Mouse (Mus musculus) right cerebral cortex, postnatal 14 days (tissue): Measurements from ENCODE around the gene Saa4.
"Not testable (repeated sequence)": the region's sequence is repeated elsewhere in the genome, so short reads cannot be mapped to it uniquely, and the experiment has no call there.

Experiments used
- DNase-seq: peaks from one replicate; pipeline ENCODE4 v3.0.0; 2022

Gene Saa4

GRCm38 (mm10) chr7:46732458-46732857, at the start of gene Saa4:
Gene Saa4, minus strand, starts transcription at chr7:46732603.
- DNase-seq, result no peak

- peak; percentile 31 for DNase-seq
Observed at GRCm38 (mm10) chr7:46770706-46771105, 38.3 kb upstream of the Saa4 start.

- DNase-seq, result no peak
Observed at GRCm38 (mm10) chr7:46768451-46768850, 36.0 kb upstream of the Saa4 start.

DNA sequence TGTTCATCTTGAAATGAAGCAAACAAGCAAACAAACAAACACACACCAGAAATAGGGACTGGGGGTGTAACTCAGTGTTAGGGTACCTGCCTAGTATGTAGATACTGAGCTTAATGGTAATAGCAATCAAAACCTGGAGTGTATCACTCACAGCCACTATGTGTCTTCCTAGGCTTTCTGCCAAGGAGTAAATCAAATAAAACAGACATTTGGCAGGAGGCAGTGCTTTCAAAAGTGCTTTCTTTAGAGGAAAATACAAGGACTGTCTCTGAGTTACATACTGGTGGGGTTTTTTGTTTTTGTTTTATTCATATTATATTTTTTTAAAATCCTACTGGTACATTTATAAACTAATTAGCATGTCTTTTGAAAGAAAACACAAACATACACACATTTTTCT, 35.0 kb upstream of the Saa4 start:
- DNase-seq, result no peak

GRCm38 (mm10) chr7:46764672-46765071, 32.3 kb upstream of the Saa4 start:
- DNase-seq, result no peak

- DNase-seq, result no peak
Observed at GRCm38 (mm10) chr7:46762601-46763000, 30.2 kb upstream of the Saa4 start.

- DNase-seq, result no peak
Observed at GRCm38 (mm10) chr7:46761049-46761795, 28.8 kb upstream of the Saa4 start.

GRCm38 (mm10) chr7:46751490-46751889, 19.1 kb upstream of the Saa4 start, which contains the start of gene Saa2:
Gene Saa2, plus strand, starts transcription at chr7:46751790.
- no peak for DNase-seq

GRCm38 (mm10) chr7:46748459-46748858, 16.1 kb upstream of the Saa4 start:
- no peak for DNase-seq

DNA sequence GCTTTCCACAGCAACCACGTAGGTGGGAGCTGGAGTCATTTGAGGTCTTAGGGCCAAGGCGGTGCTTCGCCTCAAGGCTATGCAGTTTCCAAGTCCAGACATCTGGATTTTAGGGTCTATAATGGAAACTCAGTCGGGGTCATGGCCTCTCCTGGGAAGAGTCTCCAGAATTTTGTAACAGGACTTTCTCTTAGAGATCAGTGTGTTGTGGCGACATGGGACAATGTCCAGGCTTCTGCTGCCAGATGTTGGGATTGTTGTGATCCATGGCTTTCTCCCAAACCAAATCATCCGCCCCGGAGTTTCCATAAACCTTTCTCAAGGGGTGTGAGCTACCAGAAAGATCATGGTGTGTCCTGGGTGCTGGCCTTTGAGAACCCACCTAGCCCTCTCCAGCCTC, 14.0 kb upstream of the Saa4 start:
- DNase-seq, result no peak

- no peak for DNase-seq
Observed at GRCm38 (mm10) chr7:46745816-46746215, 13.4 kb upstream of the Saa4 start.

- not testable (repeated sequence) for DNase-seq
Observed at GRCm38 (mm10) chr7:46742880-46743279, 10.5 kb upstream of the Saa4 start, which contains the start of gene Saa1. Gene Saa1, minus strand, starts transcription at chr7:46742980.

- not testable (repeated sequence) for DNase-seq
Observed at GRCm38 (mm10) chr7:46740041-46740440, 7.6 kb upstream of the Saa4 start.

DNA sequence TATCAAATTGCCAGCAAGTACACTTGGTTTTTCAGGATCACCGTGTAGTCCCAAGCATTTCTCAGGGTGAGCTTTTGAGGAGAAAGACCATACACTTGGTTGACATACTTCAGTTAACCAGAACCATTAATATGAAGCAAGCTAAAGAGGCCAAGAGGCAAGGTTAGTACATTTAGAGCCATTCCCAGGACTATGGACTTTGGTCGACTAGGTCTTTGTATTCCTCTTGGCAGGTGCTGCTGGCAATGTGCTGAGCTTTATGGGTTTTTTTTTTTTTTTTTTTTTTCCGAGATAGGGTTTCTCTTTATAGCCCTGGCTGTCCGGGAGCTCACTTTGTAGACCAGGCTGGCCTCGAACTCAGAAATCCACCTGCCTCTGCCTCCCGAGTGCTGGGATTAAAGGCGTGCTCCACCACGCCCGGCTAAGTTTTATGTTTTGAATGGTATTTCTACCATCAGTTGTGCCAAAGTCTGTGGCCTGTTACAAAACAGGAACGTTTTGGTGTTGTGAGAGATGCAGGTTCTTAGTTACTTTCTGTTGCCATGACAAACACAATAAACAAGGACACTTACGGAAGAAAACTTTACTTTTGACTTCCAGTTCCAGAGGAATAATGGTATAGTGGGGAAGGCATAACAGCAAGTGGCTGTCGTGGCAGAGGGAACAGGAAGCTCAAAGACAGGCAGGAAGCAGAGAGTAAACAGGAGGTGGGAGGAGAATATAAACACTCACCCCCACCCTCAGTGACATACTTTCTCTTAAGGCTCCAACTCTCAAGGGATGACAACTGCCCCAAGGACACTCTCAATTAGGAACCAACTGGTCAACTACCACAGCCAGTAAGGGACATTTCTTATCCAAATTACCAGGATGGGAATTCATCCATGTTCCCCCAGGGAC, 6.4 kb upstream of the Saa4 start:
- no peak for DNase-seq

DNA sequence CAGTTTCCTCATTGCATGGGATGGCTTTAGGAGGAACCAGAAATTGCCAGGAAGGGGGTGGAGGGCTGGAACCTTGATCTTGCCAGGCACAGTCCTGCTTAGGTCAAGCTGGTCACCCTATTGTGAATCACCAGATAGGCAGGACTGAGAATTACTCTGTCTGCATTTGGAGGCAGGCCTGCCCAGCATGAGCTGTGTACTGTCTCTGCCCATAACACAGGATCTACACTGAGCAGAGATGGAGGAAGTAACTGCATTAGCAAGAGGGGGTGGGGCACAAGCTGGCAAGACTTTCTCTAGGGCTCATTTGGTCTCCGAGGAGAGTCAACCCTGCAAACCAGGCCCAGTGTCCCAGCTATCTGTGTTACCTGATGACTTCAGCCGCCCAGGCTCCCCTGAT, 2.6 kb upstream of the Saa4 start:
- DNase-seq, result no peak

DNA sequence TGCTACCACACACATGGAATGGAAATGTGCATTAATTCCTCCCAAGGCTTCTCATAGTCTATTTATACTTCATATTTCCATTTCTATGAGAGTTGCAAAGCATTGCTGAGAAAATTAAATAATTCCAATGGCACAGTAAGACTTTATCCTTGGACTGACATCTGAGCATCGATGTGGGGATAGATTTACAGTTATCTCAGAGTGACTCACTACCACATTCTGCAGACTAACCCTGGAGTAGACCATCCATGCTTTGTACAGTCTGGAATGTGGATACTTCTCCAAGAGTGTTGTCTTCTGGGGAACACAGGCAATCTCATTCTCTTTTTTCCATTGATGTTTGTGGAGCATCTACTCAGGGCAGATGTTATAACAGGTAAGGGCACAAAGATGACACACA, 4.8 kb downstream of the Saa4 start:
- no peak for DNase-seq

DNA sequence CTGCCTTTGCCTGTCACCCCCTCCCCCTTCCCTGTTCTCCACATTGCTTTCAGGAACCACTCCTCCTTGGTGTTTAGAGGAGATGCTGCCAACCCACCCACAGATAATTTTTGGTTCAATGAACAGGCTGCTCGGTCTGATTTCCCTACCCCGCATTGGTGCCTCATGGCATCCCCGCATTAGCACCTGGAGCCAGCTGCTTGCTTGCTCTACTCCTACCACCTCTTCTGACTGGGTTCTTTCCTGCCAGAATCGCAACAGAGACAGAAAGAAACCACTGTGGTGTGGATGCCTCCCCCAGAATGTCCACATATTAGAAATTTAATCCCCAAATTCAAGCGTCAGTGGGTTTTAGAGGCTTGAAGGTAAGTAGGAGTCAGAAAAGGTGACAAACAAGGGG, 8.0 kb downstream of the Saa4 start:
- no peak for DNase-seq

GRCm38 (mm10) chr7:46723849-46724248, 8.6 kb downstream of the Saa4 start:
- DNase-seq, result no peak

- no peak for DNase-seq
Observed at GRCm38 (mm10) chr7:46723354-46723753, 9.0 kb downstream of the Saa4 start.

DNA sequence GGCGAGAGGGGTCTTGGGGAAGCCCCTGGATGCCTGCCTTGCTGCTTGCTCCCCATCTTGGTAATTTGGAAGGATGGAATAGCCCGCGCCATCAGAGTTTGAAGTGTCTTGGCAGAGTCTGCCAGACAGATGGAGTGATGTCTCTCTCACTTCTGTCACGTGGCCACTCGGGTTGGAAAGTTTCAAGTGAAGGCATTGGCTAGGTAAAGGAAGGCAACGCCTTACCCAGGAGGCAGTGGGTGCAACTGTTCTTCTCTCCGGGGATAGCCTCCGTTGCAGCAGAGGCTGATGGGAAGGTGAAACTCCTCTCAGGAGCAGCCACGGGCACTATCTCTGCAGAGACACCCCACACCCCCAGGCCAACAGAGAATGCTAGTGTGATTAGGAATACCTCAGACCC, 11.9 kb downstream of the Saa4 start:
- DNase-seq, result no peak

DNA sequence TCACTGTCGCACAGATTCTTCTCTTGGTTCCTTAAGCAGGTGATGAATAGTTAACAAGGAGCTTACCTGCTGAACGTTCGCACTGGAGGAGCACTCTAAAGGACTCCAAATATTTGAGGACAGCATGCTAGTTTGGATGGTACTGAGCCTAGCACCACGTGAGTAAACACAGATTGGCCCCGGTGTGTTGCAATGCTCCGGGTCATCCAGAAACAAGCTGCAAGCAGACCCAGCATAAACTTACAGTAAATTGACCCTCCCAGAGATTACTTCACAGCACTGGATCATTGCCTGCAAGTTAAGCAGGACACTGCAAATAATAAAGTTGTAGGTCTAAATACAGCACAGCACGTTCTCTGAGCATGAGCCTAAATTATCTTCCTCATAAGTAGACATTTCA, 12.9 kb downstream of the Saa4 start:
- DNase-seq, result no peak

GRCm38 (mm10) chr7:46718591-46719270, 13.7 kb downstream of the Saa4 start:
- DNase-seq, result no peak

- no peak for DNase-seq
Observed at GRCm38 (mm10) chr7:46716897-46717296, 15.5 kb downstream of the Saa4 start.
